Mouse (Mus musculus): Measurements from ENCODE around the gene Tle1. TPM values are rescaled to one million over a fixed set of nuclear protein-coding genes. Genes with fewer than 3 reads are reported as not detected.

Gene Tle1
- 30.3 and 39.4 TPM in 2 replicates for polyA plus RNA-seq (2014; fragmentation: Nextera tagmentation; extraction: Ambion mirVana)

DNA sequence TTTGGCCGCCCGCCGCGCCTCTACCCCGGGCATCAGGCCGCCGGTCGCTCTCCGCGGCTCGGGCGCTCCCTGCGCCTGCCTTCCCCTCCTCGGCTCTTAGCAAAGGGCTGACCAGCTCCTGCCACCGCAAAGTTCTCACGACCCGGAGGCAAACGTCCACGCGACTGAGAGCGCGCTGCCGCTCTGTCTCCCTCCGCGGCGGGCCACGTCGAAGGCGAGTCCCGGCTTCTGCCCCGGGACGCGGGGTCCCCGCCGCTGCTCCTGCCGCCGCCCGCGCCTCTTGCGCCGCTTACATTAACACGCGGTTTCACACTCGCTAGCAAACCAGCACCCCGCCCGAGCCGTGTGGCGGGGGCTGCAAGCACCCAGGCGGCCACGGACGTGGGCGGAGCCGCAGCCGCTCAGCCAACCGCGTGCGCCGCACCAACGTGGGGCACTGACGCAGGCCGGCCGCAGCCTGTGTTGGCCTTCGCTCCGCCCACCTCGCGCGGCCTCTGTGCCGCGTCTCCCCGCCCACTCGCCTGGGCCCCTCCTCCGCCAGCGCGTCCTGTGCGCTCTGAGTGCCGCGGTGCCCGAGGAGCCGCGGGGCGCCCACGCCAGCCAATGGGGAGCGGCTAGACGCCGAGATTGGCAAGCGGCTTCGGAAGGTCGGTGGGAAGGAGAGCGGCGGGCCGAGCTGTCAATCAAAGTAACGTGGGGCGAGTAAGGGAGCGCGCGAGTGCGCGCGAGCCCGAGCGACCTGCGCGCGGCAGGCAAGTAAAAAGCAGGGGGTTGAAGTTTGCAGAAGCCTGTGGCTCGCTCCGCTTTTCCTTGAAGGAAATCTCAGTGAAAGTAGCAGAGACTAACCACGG, at the start of gene Tle1:
Gene Tle1 (minus strand): TSS at position 361 of the 851 bp plus-strand sequence.
- under 1% methylated on average over 92 of the region's 107 CpGs for WGBS
- Histone ChIP-seq H3K9ac (ENCODE audit: low read depth, low read length) (peak within 1 kb of the TSS; percentile 91), H3K27ac (ENCODE audit: low read depth, low read length) (peak within 1 kb of the TSS; percentile 96), H3K27me3 (ENCODE audit: control insufficient read depth, insufficient read depth, low read length) (no peaks in the 10 kb centered on the region), H3K36me3 (ENCODE audit: control insufficient read depth, insufficient read depth, low read length) (no peaks in the 10 kb centered on the region), H3K4me3 (ENCODE audit: low read length) (peak within 1 kb of the TSS; percentile 86), H3K4me2 (replicated peaks; ENCODE audit: low read depth, low read length) (peak within 1 kb of the TSS; percentile 66), H3K4me1 (ENCODE audit: control insufficient read depth, insufficient read depth, low read length) (peaks cover 21% of the 10 kb centered on the region), H3K9me3 (ENCODE audit: control insufficient read depth, low read length) (no peaks in the 10 kb centered on the region)
- peak; percentile 97 for ATAC-seq (ENCODE audit: low FRiP score, low TSS enrichment)

DNA sequence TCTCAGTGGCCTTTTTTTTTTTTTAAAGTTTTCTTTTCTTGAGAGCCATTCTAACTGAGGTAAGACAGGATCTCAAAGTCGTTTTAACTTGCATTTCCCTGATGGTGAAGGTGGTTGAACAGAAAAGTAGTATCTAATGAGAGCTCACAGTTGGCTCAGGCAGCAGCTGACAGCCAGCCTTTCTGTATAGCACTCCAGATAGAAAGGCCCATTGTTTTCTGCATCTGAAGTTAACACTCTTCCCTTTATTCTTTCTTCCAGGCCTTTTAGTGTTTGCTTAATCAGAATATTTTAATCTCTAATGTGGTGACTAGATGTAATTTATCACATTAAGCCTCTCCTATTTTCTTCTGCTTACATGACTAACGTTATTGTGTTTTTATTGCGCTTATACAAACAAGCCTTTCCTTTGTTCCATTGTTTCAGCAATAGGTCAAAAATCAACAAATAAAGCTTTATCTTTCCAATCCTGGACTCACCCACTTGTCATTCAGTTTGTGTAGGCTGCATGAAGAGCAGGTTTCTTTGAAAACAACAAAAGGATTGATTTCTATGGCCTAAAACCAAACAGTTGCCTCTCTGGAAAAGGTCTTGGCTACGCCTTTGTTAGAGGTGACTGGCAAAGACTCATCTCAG, 33.0 kb upstream of the Tle1 start:
- Histone ChIP-seq H3K9me3 (ENCODE audit: control insufficient read depth, low read length) (no peaks in the 10 kb centered on the region), H3K27me3 (ENCODE audit: control insufficient read depth, insufficient read depth, low read length) (no peaks in the 10 kb centered on the region), H3K4me3 (ENCODE audit: low read length) (no peak overlapping the region), H3K4me1 (ENCODE audit: control insufficient read depth, insufficient read depth, low read length) (no peaks in the 10 kb centered on the region), H3K27ac (ENCODE audit: low read depth, low read length) (no peak overlapping the region), H3K9ac (ENCODE audit: low read depth, low read length) (no peak overlapping the region), H3K4me2 (replicated peaks; ENCODE audit: low read depth, low read length) (no peak overlapping the region), H3K36me3 (ENCODE audit: control insufficient read depth, insufficient read depth, low read length) (no peaks in the 10 kb centered on the region)
- no peak for ATAC-seq (ENCODE audit: low FRiP score, low TSS enrichment)
- WGBS: 69% methylated on average over 4 of the region's 4 CpGs

DNA sequence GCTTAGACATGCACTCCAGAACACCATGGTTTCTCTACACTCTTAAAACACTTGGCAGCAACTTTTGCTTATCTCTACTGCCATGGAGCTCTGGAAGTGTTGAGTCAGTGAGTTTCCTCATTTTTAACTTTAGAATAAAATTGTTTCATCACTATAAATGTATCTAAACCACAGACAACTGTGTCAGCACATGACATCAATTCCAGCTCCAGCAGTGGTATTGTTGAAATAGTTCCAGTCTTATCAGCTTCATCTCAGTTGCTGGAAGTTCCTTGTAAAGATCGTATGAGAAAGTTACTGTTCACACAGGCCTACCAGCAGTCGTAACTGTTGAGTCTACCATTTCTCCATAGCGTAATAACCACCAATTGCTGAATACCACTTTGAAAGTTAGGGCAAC, 31.5 kb upstream of the Tle1 start:
- Histone ChIP-seq H3K27me3 (ENCODE audit: control insufficient read depth, insufficient read depth, low read length) (no peaks in the 10 kb centered on the region), H3K9me3 (ENCODE audit: control insufficient read depth, low read length) (no peaks in the 10 kb centered on the region), H3K4me2 (replicated peaks; ENCODE audit: low read depth, low read length) (no peak overlapping the region), H3K4me3 (ENCODE audit: low read length) (no peak overlapping the region), H3K9ac (ENCODE audit: low read depth, low read length) (no peak overlapping the region), H3K4me1 (ENCODE audit: control insufficient read depth, insufficient read depth, low read length) (no peaks in the 10 kb centered on the region), H3K27ac (ENCODE audit: low read depth, low read length) (no peak overlapping the region), H3K36me3 (ENCODE audit: control insufficient read depth, insufficient read depth, low read length) (no peaks in the 10 kb centered on the region)
- ATAC-seq (ENCODE audit: low FRiP score, low TSS enrichment): no peak
- WGBS: 73% methylated on average over 3 of the region's 3 CpGs

DNA sequence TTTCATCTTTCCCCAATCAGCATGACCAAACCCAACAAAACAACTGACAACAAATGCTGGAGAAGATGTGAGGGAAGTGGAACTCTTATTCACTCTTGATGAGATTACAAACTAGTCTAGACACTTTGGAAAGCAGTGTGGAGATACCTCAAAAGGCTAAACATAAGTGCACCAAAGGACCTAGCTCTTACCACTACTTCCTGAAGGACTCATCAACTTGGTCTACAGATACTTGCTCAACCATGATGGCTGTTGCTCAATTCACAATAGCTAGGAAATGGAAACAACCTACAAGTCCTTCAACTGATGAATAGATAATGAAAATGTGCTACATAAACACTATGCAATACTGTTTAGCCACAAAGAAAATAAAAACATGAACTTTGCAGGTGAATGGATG, 30.1 kb upstream of the Tle1 start:
- no peak overlapping the region for H3K27ac ChIP-seq (ENCODE audit: low read depth, low read length)
- ATAC-seq (ENCODE audit: low FRiP score, low TSS enrichment): no peak
- H3K36me3 ChIP-seq (ENCODE audit: control insufficient read depth, insufficient read depth, low read length): no peaks in the 10 kb centered on the region
- H3K4me1 ChIP-seq (ENCODE audit: control insufficient read depth, insufficient read depth, low read length): no peaks in the 10 kb centered on the region
- H3K9me3 ChIP-seq (ENCODE audit: control insufficient read depth, low read length): no peaks in the 10 kb centered on the region
- no peak overlapping the region for H3K9ac ChIP-seq (ENCODE audit: low read depth, low read length)
- H3K4me2 ChIP-seq (replicated peaks; ENCODE audit: low read depth, low read length): no peak overlapping the region
- H3K27me3 ChIP-seq (ENCODE audit: control insufficient read depth, insufficient read depth, low read length): no peaks in the 10 kb centered on the region
- no peak overlapping the region for H3K4me3 ChIP-seq (ENCODE audit: low read length)

DNA sequence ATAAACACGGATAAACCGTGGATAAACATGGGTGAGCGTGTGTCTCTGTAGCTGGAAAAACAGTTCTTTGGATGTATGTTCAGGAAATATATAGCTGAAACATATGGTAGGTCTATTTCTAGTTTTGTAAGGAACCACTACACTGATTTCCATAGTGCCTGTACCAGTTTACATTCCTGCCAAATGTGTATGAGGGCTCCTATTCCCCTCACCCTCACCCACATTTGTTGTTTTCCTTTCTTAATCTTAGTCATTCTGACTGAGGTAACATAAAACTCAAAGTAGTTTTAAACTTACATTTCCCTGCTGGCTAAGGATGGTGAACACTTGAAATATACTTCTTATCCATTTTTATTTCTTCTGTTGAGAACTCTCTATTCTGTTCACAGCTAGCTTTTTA, 20.9 kb upstream of the Tle1 start:
- H3K9me3 ChIP-seq (ENCODE audit: control insufficient read depth, low read length): no peaks in the 10 kb centered on the region
- no peaks in the 10 kb centered on the region for H3K27me3 ChIP-seq (ENCODE audit: control insufficient read depth, insufficient read depth, low read length)
- no peak for ATAC-seq (ENCODE audit: low FRiP score, low TSS enrichment)
- H3K36me3 ChIP-seq (ENCODE audit: control insufficient read depth, insufficient read depth, low read length): no peaks in the 10 kb centered on the region
- H3K4me2 ChIP-seq (replicated peaks; ENCODE audit: low read depth, low read length): no peak overlapping the region
- no peak overlapping the region for H3K9ac ChIP-seq (ENCODE audit: low read depth, low read length)
- no peak overlapping the region for H3K27ac ChIP-seq (ENCODE audit: low read depth, low read length)
- H3K4me3 ChIP-seq (ENCODE audit: low read length): no peak overlapping the region
- H3K4me1 ChIP-seq (ENCODE audit: control insufficient read depth, insufficient read depth, low read length): no peaks in the 10 kb centered on the region
- WGBS: 84% methylated on average over 3 of the region's 3 CpGs

DNA sequence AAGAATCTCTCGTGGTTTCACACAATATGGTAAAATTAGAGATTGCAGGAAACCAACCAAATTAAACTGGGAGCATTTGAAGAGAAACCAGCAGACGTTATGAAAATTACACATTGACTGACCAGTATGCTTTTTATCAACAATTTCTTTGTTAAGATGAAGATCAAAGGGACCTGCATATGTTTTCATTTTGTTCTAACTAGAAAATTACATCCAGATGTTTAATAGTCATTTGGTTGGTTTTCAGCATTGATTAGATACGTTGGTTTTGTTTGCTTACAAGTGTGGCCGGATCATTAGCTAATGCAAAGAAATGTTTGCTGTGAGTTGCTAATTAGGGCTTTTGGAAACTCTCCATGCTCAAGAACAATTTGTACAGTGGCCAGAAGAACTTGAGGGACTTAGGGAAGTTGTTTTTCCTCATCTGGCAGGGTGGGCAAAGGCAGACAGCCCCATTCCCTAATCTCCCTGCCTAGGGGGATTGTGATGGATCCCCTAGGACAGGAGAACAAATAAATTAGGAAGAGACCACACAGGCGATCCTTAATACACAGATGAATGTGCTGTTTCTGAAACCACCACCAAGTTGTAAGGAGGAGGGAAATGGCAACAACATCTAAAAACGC, 3.8 kb upstream of the Tle1 start:
- ATAC-seq (ENCODE audit: low FRiP score, low TSS enrichment): no peak
- peaks cover 8% of the 10 kb centered on the region; the same call in 1 of the 2 replicates for H3K4me1 ChIP-seq (ENCODE audit: control insufficient read depth, insufficient read depth, low read length)
- no peaks in the 10 kb centered on the region for H3K27me3 ChIP-seq (ENCODE audit: control insufficient read depth, insufficient read depth, low read length)
- 48% methylated on average over 6 of the region's 6 CpGs for WGBS
- peak overlapping the region; percentile 52; the same call in 1 of the 2 replicates for H3K4me2 ChIP-seq (replicated peaks; ENCODE audit: low read depth, low read length)
- H3K9me3 ChIP-seq (ENCODE audit: control insufficient read depth, low read length): no peaks in the 10 kb centered on the region
- H3K36me3 ChIP-seq (ENCODE audit: control insufficient read depth, insufficient read depth, low read length): no peaks in the 10 kb centered on the region
- no peak overlapping the region for H3K27ac ChIP-seq (ENCODE audit: low read depth, low read length)
- H3K9ac ChIP-seq (ENCODE audit: low read depth, low read length): no peak overlapping the region
- H3K4me3 ChIP-seq (ENCODE audit: low read length): peak overlapping the region; percentile 4; the same call in 1 of the 2 replicates

DNA sequence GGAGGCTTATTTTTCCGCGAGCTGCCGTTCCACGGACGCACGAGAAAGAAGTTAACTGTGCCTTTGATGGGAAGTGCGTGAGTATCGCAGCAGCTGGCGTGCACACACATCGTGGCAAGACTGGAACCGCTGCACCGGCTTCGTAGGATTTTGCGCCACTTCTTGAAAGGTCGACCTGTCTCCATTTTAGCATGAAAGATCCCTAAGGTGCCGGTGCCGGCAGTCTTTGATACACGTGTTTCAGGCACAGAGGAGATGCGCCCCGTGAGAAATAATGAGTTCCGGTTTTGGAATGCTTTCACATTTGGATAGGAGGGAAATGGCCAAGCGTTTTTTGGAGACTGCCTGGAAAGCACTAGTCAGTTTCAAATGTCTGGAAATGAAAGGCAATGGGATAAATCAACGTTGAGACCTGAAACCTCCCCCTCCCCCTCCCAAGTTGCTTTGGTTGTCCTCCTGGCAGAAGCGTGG, 837 bp upstream of the Tle1 start:
- Histone ChIP-seq H3K4me2 (replicated peaks; ENCODE audit: low read depth, low read length) (peak overlapping the region; percentile 52), H3K27me3 (ENCODE audit: control insufficient read depth, insufficient read depth, low read length) (no peaks in the 10 kb centered on the region), H3K36me3 (ENCODE audit: control insufficient read depth, insufficient read depth, low read length) (no peaks in the 10 kb centered on the region), H3K27ac (ENCODE audit: low read depth, low read length) (peak overlapping the region; percentile 74; the same call in 1 of the 2 replicates), H3K4me1 (ENCODE audit: control insufficient read depth, insufficient read depth, low read length) (peaks cover 16% of the 10 kb centered on the region), H3K4me3 (ENCODE audit: low read length) (peak overlapping the region; percentile 51), H3K9me3 (ENCODE audit: control insufficient read depth, low read length) (no peaks in the 10 kb centered on the region), H3K9ac (ENCODE audit: low read depth, low read length) (peak overlapping the region; percentile 54)
- WGBS: under 1% methylated on average over 24 of the region's 24 CpGs
- 0 out of 2 replicates have a peak, but pooled peaks have one; percentile 0 for ATAC-seq (ENCODE audit: low FRiP score, low TSS enrichment)

DNA sequence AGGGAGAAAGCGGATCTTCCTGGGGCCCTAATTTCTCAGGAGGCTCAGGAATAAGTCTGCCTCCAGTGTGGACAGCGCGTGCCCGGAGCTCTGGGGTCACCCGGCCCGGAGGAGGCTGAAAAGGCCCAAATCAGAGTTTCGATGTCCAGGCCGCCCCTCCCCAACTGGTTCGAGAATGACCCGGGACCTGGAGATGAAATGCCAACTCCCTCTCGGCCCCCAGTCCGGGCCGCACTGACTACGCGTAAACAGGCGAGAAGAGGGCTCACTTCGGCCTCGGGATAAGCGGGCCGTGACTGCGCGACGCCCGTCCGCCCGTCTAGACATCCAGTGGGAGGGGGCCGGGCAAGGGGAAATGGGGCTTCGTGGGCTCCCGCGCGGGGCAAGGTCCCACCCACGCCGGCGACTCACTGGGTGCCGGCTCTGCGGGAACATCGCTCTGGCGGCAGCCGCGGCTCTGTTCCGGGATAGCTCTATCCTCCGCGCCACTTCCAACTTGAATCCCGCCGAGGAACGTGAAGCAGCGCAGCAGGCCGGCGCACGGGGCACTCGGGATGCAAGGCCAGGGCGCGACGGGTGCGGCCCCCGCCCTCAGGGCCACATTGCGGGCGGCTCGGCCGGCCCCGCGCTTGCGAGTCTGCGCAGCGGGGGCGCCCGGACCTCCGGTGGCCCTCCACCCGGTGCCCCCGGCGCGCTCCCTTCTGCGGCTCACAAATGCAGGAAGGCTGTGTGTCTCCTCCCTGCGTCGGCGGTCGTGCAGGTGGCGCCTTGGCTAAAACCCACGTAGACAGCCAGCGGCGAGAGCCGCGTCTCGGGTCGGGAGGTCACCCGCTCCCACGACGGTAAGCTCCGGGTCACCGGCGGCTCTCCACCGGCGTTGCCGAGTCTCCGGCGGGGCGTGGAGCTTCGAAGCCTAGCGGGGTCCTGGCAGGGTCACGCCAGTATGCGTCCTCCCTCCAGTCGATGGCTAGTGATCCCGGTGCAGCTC, 854 bp downstream of the Tle1 start:
- H3K4me3 ChIP-seq (ENCODE audit: low read length): peak overlapping the region; percentile 86
- peak; percentile 7 for ATAC-seq (ENCODE audit: low FRiP score, low TSS enrichment)
- H3K27ac ChIP-seq (ENCODE audit: low read depth, low read length): peak overlapping the region; percentile 96
- H3K27me3 ChIP-seq (ENCODE audit: control insufficient read depth, insufficient read depth, low read length): no peaks in the 10 kb centered on the region
- under 1% methylated on average over 101 of the region's 103 CpGs for WGBS
- peaks cover 21% of the 10 kb centered on the region for H3K4me1 ChIP-seq (ENCODE audit: control insufficient read depth, insufficient read depth, low read length)
- H3K9ac ChIP-seq (ENCODE audit: low read depth, low read length): peak overlapping the region; percentile 91
- H3K4me2 ChIP-seq (replicated peaks; ENCODE audit: low read depth, low read length): peak overlapping the region; percentile 66
- no peaks in the 10 kb centered on the region; the same call in 1 of the 2 replicates for H3K36me3 ChIP-seq (ENCODE audit: control insufficient read depth, insufficient read depth, low read length)
- H3K9me3 ChIP-seq (ENCODE audit: control insufficient read depth, low read length): no peaks in the 10 kb centered on the region
